Mouse (Mus musculus): Measurements from ENCODE around the gene Aamp. TPM values are rescaled to one million over a fixed set of nuclear protein-coding genes. Genes with fewer than 3 reads are reported as not detected.
"Not testable (repeated sequence)": the region's sequence is repeated elsewhere in the genome, so short reads cannot be mapped to it uniquely, and the experiment has no call there.

Gene Aamp
- total RNA-seq (2021) = 100 to 1,000 TPM; 144 to 177 TPM
- 180 and 188 TPM in 2 replicates for polyA plus RNA-seq (2012; rRNA removed)
- long read RNA-seq, transcript Aamp-201 (11 exons, 1,817 nt) = major isoform, 329 of 433 reads
- long read RNA-seq, transcript Aamp-202 (11 exons, 1,756 nt) = minor isoform, 19 of 433 reads
- long read RNA-seq, partial matches to known transcripts = 9 of 433 reads
- long read RNA-seq, other reads (novel, unspliced or antisense) = 76 of 433 reads

GRCm38 (mm10) chr1:74284543-74285160, at the start of gene Aamp, which contains the start of gene Pnkd:
Aamp (minus strand) TSS chr1:74284738.
Pnkd (plus strand) TSS chr1:74284930.
- peak; percentile 100 for DNase-seq

DNA sequence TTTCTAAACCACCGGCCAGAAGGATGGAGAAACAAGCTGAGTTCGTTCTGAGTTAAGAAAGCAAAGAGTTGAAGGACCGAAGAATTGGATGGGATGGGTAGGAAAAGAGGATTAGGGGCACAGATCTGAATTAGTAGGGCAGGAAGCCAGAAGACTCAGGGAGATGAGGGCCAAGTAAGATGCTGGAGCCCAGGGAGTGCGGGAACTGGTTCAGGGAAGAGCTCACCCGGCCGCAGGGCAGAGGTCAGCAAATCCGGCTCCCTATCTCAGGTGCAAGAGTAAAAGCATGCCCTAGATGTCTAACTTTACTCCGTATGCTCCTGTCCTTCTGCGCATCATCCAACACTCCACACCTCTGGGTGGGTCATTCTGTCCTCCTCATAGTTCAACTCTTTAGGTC, 48.4 kb upstream of the Aamp start:
- no peak for DNase-seq

GRCm38 (mm10) chr1:74332241-74332763, 47.8 kb upstream of the Aamp start:
- DNase-seq = peak; percentile 98

- DNase-seq = no peak
Observed at GRCm38 (mm10) chr1:74331046-74331681, 46.6 kb upstream of the Aamp start.

GRCm38 (mm10) chr1:74329899-74330431, 45.4 kb upstream of the Aamp start:
- no peak for DNase-seq

DNA sequence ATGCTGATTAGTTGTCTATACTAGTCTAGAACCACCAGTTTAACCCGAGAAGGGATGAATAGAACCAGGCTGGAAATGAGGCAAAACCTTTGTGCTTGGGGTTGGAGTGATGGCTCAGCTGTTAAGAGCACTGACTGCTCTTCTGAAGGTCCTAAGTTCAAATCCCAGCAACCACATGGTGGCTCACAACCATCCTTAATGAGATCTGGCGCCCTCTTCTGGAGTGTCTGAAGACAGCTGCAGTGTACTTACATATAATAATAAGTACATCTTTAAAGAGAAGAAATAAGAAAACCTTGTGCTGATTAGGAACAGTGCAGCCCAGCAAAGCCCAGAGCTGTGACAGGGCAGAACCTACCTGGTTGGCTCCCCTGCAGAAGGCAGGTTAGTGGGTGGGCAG, 42.4 kb upstream of the Aamp start:
- DNase-seq = not testable (repeated sequence)

DNA sequence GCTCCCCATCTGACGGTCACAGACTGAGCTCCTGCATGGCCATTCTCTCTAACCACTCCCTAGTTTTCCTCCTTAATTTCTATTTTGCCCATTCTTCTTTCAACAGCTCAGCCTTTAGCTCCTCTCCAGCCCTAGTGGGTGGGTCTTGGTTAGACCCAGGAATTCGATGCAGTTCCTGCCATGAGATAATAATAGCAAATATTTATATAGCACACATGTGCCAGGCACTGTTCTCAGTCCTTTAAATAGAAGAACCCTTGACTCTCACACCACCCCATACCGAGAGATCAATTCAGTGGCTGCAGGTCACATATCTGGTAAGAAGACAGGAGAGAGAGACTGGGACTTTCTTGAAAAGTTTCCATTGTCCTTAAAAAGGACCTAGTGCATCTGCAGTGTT, 36.9 kb upstream of the Aamp start:
- DNase-seq = no peak

DNA sequence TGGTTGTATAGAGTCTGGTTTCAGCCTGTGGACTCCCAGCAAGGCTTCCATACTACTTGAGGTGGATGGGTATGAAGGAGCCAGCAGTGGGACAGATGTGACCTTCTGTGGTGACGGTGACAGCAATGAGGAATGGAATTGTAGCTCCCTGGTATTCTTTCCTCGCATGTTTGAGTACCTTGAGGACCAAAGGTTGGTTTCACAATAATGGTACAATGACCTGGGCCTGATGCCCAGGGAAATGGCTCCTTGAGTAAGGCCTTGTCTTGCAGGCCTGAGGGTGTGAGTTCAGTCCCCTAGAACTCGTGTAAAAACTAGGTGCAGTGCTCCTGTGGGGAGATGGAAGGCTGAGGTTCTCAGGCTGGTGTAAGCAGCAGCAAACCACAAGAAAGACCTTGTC, 34.2 kb upstream of the Aamp start:
- no peak for DNase-seq

- DNase-seq = no peak
Observed at GRCm38 (mm10) chr1:74316114-74316827, 31.7 kb upstream of the Aamp start.

GRCm38 (mm10) chr1:74314796-74315195, 30.3 kb upstream of the Aamp start:
- DNase-seq = no peak

DNA sequence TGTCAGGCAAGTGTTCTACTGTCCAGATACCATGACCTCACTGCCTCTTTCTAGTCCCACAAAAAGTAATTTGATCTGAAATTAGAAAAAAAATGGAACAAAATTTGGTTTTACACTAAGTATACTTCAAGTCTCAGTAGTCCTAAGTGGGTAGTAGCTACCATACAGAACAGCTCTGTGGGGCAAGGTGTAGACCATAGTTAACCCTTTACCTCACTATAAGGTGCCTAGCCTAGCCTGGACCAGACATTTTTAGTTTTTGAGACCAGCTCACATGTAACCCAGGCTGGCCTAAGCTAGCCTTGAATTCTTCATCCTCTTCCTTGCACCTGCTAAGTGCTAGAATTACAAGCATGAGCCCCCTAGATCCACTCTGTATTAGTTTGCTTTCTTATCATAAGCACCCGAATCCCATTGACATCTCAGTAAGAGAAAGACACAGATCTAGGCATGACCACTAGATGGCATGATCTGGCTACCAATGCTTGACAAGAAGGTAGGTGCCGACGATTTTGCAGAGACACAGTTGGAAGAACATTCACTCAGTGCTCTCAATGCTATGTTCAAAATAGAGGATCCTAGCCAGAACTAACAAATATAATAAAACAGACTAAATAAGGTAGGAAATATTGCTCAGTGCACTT, 28.6 kb upstream of the Aamp start:
- DNase-seq = peak; percentile 68

- no peak for DNase-seq
Observed at GRCm38 (mm10) chr1:74309767-74310166, 25.2 kb upstream of the Aamp start.

- no peak for DNase-seq
Observed at GRCm38 (mm10) chr1:74308001-74308964, 23.7 kb upstream of the Aamp start.

GRCm38 (mm10) chr1:74307146-74307545, 22.6 kb upstream of the Aamp start:
- DNase-seq = no peak

DNA sequence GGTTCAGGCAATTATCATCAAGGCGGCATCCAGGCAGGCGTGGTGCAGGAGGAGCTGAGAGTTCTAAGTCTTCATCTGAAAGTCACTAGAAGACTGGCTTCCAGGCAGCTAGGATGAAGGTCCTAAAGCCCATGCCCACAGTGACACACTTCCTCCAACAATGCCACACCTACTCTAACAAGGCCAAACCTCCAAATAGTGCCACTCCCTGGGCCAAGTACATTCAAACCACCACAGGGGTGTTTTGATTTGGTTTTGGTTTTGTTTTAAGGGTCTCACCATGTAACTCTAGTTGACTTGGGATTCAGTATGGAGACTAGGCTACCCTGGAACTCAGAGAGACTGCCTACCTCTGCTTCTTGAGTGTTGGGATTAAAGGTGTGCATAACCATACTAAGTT, 21.0 kb upstream of the Aamp start, which contains the start of gene Tmbim1:
Gene Tmbim1 (minus strand): TSS at position 101 of the 400 bp plus-strand sequence.
- DNase-seq = no peak

- no peak for DNase-seq
Observed at GRCm38 (mm10) chr1:74304946-74305345, 20.4 kb upstream of the Aamp start.

- no peak for DNase-seq
Observed at GRCm38 (mm10) chr1:74304339-74304790, 19.8 kb upstream of the Aamp start.

DNA sequence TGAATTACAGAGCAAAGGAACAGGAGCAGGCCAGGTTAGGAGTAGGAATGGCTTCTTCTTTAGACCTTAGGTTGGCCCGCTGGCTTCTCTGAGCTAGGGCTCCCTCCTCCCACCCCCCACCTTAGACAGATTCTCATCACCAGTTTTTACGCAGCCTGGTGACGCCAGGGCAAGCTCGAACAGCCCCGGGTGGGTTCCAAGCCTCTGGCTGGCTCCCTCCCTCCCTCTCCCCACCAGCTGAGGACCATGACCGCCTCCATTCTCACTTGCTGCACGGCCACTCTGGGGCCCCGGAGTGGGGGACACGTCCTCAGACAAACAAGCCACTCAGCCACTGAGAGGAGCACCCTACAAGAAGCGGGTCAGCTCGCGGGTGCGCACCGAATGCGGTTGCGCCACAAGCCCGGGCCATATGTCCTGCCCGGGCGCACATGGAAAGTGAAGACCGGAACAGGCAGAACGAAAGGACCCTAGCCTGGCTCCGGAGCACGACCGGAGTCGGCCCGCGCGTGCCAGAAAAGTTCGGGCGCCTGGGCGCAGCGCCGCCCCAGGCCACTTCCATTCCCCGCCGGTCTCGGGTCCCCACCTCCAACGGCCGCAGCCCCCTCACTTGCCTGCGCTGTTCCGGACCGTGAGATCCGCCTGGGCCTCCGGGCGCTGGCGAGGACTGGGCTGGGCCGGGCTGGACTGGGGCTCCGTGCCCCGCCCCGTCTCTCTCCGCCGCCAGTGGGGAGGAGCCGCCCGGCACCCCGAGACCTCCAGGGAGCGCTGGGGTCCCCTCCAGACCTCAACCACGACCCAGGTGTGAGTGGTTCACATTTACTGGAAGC, 19.2 kb upstream of the Aamp start:
- peak; percentile 92 for DNase-seq

DNA sequence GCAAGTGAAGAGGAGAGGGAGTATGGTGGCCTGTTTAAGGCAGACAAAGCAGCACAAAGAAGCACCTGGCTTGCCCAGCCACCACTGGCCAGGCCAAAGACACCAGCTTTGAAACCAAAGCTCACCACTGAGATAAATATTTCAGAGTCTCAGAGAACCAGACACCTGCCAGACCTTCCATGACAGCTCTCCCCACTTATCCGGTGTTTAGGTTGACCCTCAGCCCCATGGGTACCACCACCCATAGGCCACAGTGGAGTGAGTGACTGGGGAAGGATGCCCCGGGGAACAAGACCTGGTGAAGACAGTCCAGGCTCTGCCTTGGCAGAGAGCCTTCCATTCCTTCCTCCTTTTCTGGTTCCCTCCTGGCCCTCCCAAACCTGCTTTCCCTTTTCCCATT, 18.3 kb upstream of the Aamp start:
- DNase-seq = no peak
